22 mouse cellular contexts compared by ENCODE assay signal in the genomic region with DNA sequence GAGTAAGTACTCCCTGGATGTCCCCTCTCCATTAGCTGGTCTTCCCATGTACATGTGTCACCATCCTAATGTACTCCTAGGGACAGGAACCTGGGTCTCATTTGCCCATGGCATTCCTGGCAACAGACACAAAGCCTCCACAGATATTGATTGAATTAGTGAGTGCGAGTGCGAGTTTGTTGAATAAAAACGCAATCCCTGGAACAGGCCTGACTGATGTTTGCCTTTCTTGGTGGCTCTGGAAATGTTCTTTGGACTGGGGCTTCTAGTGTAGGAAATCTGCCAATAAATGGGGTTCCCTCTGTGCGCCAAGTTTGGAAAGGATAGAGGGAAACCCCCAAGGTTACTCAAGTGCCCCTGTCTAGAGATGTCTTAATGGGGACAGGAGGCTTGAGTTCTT.
DNase-seq lines count a peak whose midpoint lies in the region; ATAC-seq and TF ChIP-seq lines count a peak whose summit lies in the region.
"Had no signal": no experiment of that assay in that cellular context is flagged by ENCODE, and none has a peak within 500 bp of the region (broad histone marks: within the 10 kb centered on the region; RNA-seq: fewer than 3 reads in every experiment).

No protein-coding gene starts in this region.

- DNase-seq in liver, adult 2 months (ENCODE audit: extremely low read depth, low read depth, low spot score) = peak; percentile 95
- DNase-seq in liver, embryonic 11.5 days (ENCODE audit: low spot score) = no peak
- no peak for DNase-seq in liver, postnatal 0 days
- DNase-seq in left cerebral cortex, adult 18-20 months (ENCODE audit: low spot score in 2 of 2) = no peak
- DNase-seq: adrenal gland, adult 2 months; adrenal gland, postnatal 10 days; adrenal gland, postnatal 25 days; cerebellum, adult 11-12 months; cerebellum, adult 2 months; cerebellum, adult 9-10 months; cerebellum, postnatal 14 days; cerebellum, postnatal 36 days; embryo, embryonic 11 days; forebrain, postnatal 0 days had no signal

- H3K79me2 ChIP-seq in liver, adult 2 months (ENCODE audit: control insufficient read depth, insufficient read depth, low read length) = no peaks in the 10 kb centered on the region

- no peak overlapping the region for H3K9ac ChIP-seq in liver, adult 2 months (ENCODE audit: low read depth, low read length)
- H3K9ac ChIP-seq in liver, embryonic 11.5 days (ENCODE audit: low read depth, low read length) = no peak overlapping the region
- H3K9ac ChIP-seq in liver, embryonic 15.5 days = no peak overlapping the region
- H3K9ac ChIP-seq in liver, embryonic 12.5 days = no peak overlapping the region
- H3K9ac ChIP-seq in liver, postnatal 0 days (replicated peaks) = no peak overlapping the region
- H3K9ac ChIP-seq: embryonic facial prominence, embryonic 13.5 days; embryonic facial prominence, embryonic 15.5 days; forebrain, embryonic 12.5 days; forebrain, postnatal 0 days had no signal

- ATAC-seq in liver, embryonic 11.5 days (replicated peaks; ENCODE audit: low FRiP score) = no peak
- no peak for ATAC-seq in liver, embryonic 15.5 days (ENCODE audit: insufficient read depth)
- no peak for ATAC-seq in liver, embryonic 12.5 days
- ATAC-seq in liver, postnatal 0 days = peak; percentile 69
- ATAC-seq: forebrain, embryonic 14.5 days; forebrain, postnatal 0 days had no signal

- H3K27ac ChIP-seq in liver, adult 2 months (replicated peaks; ENCODE audit: insufficient read depth, low read depth, low read length) = peak overlapping the region; percentile 64
- no peak overlapping the region for H3K27ac ChIP-seq in liver, embryonic 11.5 days (ENCODE audit: low read depth, low read length)
- H3K27ac ChIP-seq in liver, embryonic 15.5 days (replicated peaks) = peak overlapping the region; percentile 61
- no peak overlapping the region for H3K27ac ChIP-seq in liver, embryonic 12.5 days
- H3K27ac ChIP-seq in liver, postnatal 0 days (ENCODE audit: low read depth) = peak overlapping the region; percentile 45; the same call in 1 of the 2 replicates
- H3K27ac ChIP-seq: embryonic facial prominence, embryonic 13.5 days; embryonic facial prominence, embryonic 15.5 days; forebrain, embryonic 10.5 days; forebrain, embryonic 12.5 days had no signal

- no peak for TF ChIP-seq EP300 in liver, postnatal 0 days (IDR thresholded peaks at IDR 0.05; ENCODE audit: low read depth)

- no peaks in the 10 kb centered on the region for H3K36me3 ChIP-seq in liver, adult 2 months (ENCODE audit: control insufficient read depth, insufficient read depth, low read length)
- no peaks in the 10 kb centered on the region for H3K36me3 ChIP-seq in liver, embryonic 11.5 days (ENCODE audit: control insufficient read depth, insufficient read depth, low read length)
- H3K36me3 ChIP-seq in liver, embryonic 15.5 days (replicated peaks) = no peaks in the 10 kb centered on the region
- H3K36me3 ChIP-seq in liver, embryonic 12.5 days = no peaks in the 10 kb centered on the region
- H3K36me3 ChIP-seq in liver, postnatal 0 days (replicated peaks; ENCODE audit: insufficient read depth, low read length) = no peaks in the 10 kb centered on the region
- H3K36me3 ChIP-seq: embryonic facial prominence, embryonic 13.5 days; embryonic facial prominence, embryonic 15.5 days; forebrain, embryonic 10.5 days; forebrain, embryonic 12.5 days had no signal

- 22% methylated on average over 4 of the region's 4 CpGs for WGBS in liver, adult 2 months
- 69% methylated on average over 4 of the region's 4 CpGs for WGBS in liver, embryonic 11.5 days
- WGBS in liver, embryonic 15.5 days (ENCODE audit: insufficient replicate concordance) = 72% methylated on average over 4 of the region's 4 CpGs
- 68% methylated on average over 4 of the region's 4 CpGs for WGBS in liver, embryonic 12.5 days (ENCODE audit: insufficient replicate concordance)
- WGBS in liver, postnatal 0 days (ENCODE audit: insufficient replicate concordance) = 52% methylated on average over 4 of the region's 4 CpGs

- no peak overlapping the region for H3K4me3 ChIP-seq in liver, adult 2 months (ENCODE audit: insufficient read depth, low read depth, low read length)
- H3K4me3 ChIP-seq in liver, embryonic 11.5 days (ENCODE audit: low read depth, low read length) = no peak overlapping the region
- H3K4me3 ChIP-seq in liver, embryonic 15.5 days (replicated peaks) = no peak overlapping the region
- H3K4me3 ChIP-seq in liver, embryonic 12.5 days = no peak overlapping the region
- no peak overlapping the region for H3K4me3 ChIP-seq in liver, postnatal 0 days (ENCODE audit: low read depth, low read length)
- H3K4me3 ChIP-seq: embryonic facial prominence, embryonic 13.5 days; embryonic facial prominence, embryonic 15.5 days; erythroblast, embryonic 14.5 days; forebrain, embryonic 10.5 days; forebrain, embryonic 12.5 days had no signal

- no peak for TF ChIP-seq CTCF in liver, adult 2 months (IDR thresholded peaks at IDR 0.05; ENCODE audit: low read depth, low read length)
- no peak for TF ChIP-seq CTCF in liver, postnatal 0 days (IDR thresholded peaks at IDR 0.05; ENCODE audit: low read depth)

- no peak for TF ChIP-seq POLR2A in liver, adult 2 months (IDR thresholded peaks at IDR 0.05; ENCODE audit: extremely low read depth, insufficient read depth, low read length)

- no peaks in the 10 kb centered on the region for H3K9me3 ChIP-seq in liver, embryonic 11.5 days (ENCODE audit: control insufficient read depth, low read length)
- no peaks in the 10 kb centered on the region for H3K9me3 ChIP-seq in liver, embryonic 15.5 days (replicated peaks)
- H3K9me3 ChIP-seq in liver, embryonic 12.5 days (replicated peaks) = no peaks in the 10 kb centered on the region
- no peaks in the 10 kb centered on the region for H3K9me3 ChIP-seq in liver, postnatal 0 days (ENCODE audit: low read length)
- H3K9me3 ChIP-seq: embryonic facial prominence, embryonic 13.5 days; embryonic facial prominence, embryonic 15.5 days; forebrain, embryonic 10.5 days; forebrain, embryonic 12.5 days had no signal

- H3K27me3 ChIP-seq in liver, adult 2 months (ENCODE audit: control insufficient read depth, insufficient read depth, low read length) = no peaks in the 10 kb centered on the region
- H3K27me3 ChIP-seq in liver, embryonic 11.5 days (replicated peaks; ENCODE audit: control insufficient read depth, insufficient read depth, low read length) = peaks cover 18% of the 10 kb centered on the region
- H3K27me3 ChIP-seq in liver, embryonic 15.5 days = peaks cover 22% of the 10 kb centered on the region
- H3K27me3 ChIP-seq in liver, embryonic 12.5 days (replicated peaks) = peaks cover 22% of the 10 kb centered on the region
- peaks cover 6% of the 10 kb centered on the region; the same call in 1 of the 2 replicates for H3K27me3 ChIP-seq in liver, postnatal 0 days (ENCODE audit: insufficient read depth, low read length)

- H3K4me2 ChIP-seq in liver, embryonic 11.5 days = no peak overlapping the region
- no peak overlapping the region for H3K4me2 ChIP-seq in liver, embryonic 15.5 days
- H3K4me2 ChIP-seq in liver, embryonic 12.5 days = no peak overlapping the region
- H3K4me2 ChIP-seq in liver, postnatal 0 days (ENCODE audit: low read depth, low read length) = no peak overlapping the region
- H3K4me2 ChIP-seq: embryonic facial prominence, embryonic 13.5 days; embryonic facial prominence, embryonic 15.5 days; forebrain, embryonic 12.5 days had no signal

- peaks cover 31% of the 10 kb centered on the region for H3K4me1 ChIP-seq in liver, adult 2 months (ENCODE audit: control insufficient read depth, insufficient read depth, low read length)
- H3K4me1 ChIP-seq in liver, embryonic 11.5 days (replicated peaks; ENCODE audit: control insufficient read depth, insufficient read depth, low read length) = no peaks in the 10 kb centered on the region
- peaks cover 10% of the 10 kb centered on the region for H3K4me1 ChIP-seq in liver, embryonic 15.5 days (replicated peaks)
- no peaks in the 10 kb centered on the region for H3K4me1 ChIP-seq in liver, embryonic 12.5 days
- peaks cover 10% of the 10 kb centered on the region for H3K4me1 ChIP-seq in liver, postnatal 0 days (ENCODE audit: insufficient read depth)
- H3K4me1 ChIP-seq: forebrain, embryonic 12.5 days had no signal

Comparison
In these comparisons a context has a peak if more than half of its experiments do, and no peak if none do; other contexts are left out.
1. H3K27ac ChIP-seq: peak in liver, adult 2 months (single experiment), liver, embryonic 15.5 days (single experiment) and liver, postnatal 0 days (single experiment); none in liver, embryonic 11.5 days (single experiment) and liver, embryonic 12.5 days (single experiment).